8 mouse cellular contexts compared by ENCODE assay signal in the genomic region with DNA sequence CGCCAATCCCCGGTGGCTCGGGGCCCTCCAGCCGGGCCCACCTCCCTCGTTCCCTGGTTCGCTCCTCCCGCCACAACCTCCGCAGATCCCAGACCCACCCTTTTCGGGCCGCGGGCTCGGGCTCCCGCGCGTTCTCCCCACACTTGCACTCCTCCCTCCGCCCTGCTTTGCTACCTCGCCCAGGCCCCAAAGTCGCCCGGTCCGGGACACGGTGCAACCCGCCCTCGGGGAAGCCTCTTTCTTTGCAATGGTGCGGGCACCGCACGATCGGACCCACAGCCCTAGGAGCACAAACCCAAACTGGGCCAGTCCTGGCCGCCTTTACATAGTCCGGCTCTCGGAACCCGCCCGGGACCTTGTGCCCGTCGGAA. TPM values are rescaled to one million over a fixed set of nuclear protein-coding genes. Genes with fewer than 3 reads are reported as not detected.
DNase-seq lines count a peak whose midpoint lies in the region; ATAC-seq lines count a peak whose summit lies in the region.

No protein-coding gene starts in this region.

- H3K4me2 ChIP-seq in embryonic facial prominence, embryonic 12.5 days (replicated peaks) = peak overlapping the region; percentile 48
- H3K4me2 ChIP-seq in heart, embryonic 13.5 days = peak overlapping the region; percentile 71
- H3K4me2 ChIP-seq in midbrain, embryonic 12.5 days (replicated peaks) = peak overlapping the region; percentile 53
- peak overlapping the region; percentile 56 for H3K4me2 ChIP-seq in stomach, embryonic 16.5 days (ENCODE audit: low read depth, low read length)

- H3K27me3 ChIP-seq in embryonic facial prominence, embryonic 12.5 days = peaks cover 3% of the 10 kb centered on the region; the same call in 1 of the 2 replicates
- peaks cover 29% of the 10 kb centered on the region for H3K27me3 ChIP-seq in heart, embryonic 13.5 days (replicated peaks)
- 0 out of 2 replicates have a peak, but pooled peaks cover 15% of the 10 kb centered on the region for H3K27me3 ChIP-seq in midbrain, embryonic 12.5 days
- H3K27me3 ChIP-seq in stomach, embryonic 16.5 days (ENCODE audit: control insufficient read depth, insufficient read depth, low read length) = no peaks in the 10 kb centered on the region

- H3K4me3 ChIP-seq in embryonic facial prominence, embryonic 12.5 days = peak overlapping the region; percentile 40
- peak overlapping the region; percentile 60 for H3K4me3 ChIP-seq in heart, embryonic 13.5 days
- peak overlapping the region; percentile 46 for H3K4me3 ChIP-seq in midbrain, embryonic 12.5 days
- H3K4me3 ChIP-seq in stomach, embryonic 16.5 days (replicated peaks; ENCODE audit: low read length) = peak overlapping the region; percentile 53

- DNase-seq in adrenal gland, adult 18-20 months (ENCODE audit: low spot score in 2 of 2) = peak; percentile 45 to 52
- no peak for DNase-seq in adrenal gland, postnatal 25 days
- DNase-seq in 3T3-L1 (ENCODE audit: low read depth, low spot score) = peak; percentile 4
- DNase-seq in layer of hippocampus, adult 9-11 months = peak; percentile 38

- H3K27ac ChIP-seq in embryonic facial prominence, embryonic 12.5 days = peak overlapping the region; percentile 72; the same call in 1 of the 2 replicates
- peak overlapping the region; percentile 45 for H3K27ac ChIP-seq in heart, embryonic 13.5 days (replicated peaks)
- peak overlapping the region; percentile 93; the same call in 1 of the 2 replicates for H3K27ac ChIP-seq in midbrain, embryonic 12.5 days (replicated peaks)
- H3K27ac ChIP-seq in stomach, embryonic 16.5 days (ENCODE audit: low read length) = peak overlapping the region; percentile 76

- 0 out of 2 replicates have a peak overlapping the region, but pooled peaks have one; percentile 40 for H3K9ac ChIP-seq in embryonic facial prominence, embryonic 12.5 days
- H3K9ac ChIP-seq in heart, embryonic 13.5 days = peak overlapping the region; percentile 77
- H3K9ac ChIP-seq in midbrain, embryonic 12.5 days (replicated peaks) = peak overlapping the region; percentile 51; the same call in 1 of the 2 replicates
- peak overlapping the region; percentile 77 for H3K9ac ChIP-seq in stomach, embryonic 16.5 days (ENCODE audit: low read length)

- H3K9me3 ChIP-seq in embryonic facial prominence, embryonic 12.5 days = no peaks in the 10 kb centered on the region
- H3K9me3 ChIP-seq in heart, embryonic 13.5 days = no peaks in the 10 kb centered on the region
- no peaks in the 10 kb centered on the region for H3K9me3 ChIP-seq in midbrain, embryonic 12.5 days
- no peaks in the 10 kb centered on the region for H3K9me3 ChIP-seq in stomach, embryonic 16.5 days (replicated peaks; ENCODE audit: control insufficient read depth, low read length)

- peak; percentile 52 for ATAC-seq in embryonic facial prominence, embryonic 12.5 days (ENCODE audit: insufficient number of reproducible peaks, insufficient read depth, low FRiP score, low TSS enrichment)
- ATAC-seq in heart, embryonic 13.5 days (ENCODE audit: extremely low read depth, insufficient number of reproducible peaks, low FRiP score, low TSS enrichment) = no peak; the same call in 1 of the 2 replicates
- peak; percentile 66 for ATAC-seq in midbrain, embryonic 12.5 days (ENCODE audit: low FRiP score, low read depth)
- ATAC-seq in stomach, embryonic 16.5 days (ENCODE audit: insufficient read depth, low FRiP score) = no peak; the same call in 1 of the 2 replicates

- H3K4me1 ChIP-seq in embryonic facial prominence, embryonic 12.5 days = no peaks in the 10 kb centered on the region
- no peaks in the 10 kb centered on the region for H3K4me1 ChIP-seq in heart, embryonic 13.5 days
- no peaks in the 10 kb centered on the region for H3K4me1 ChIP-seq in midbrain, embryonic 12.5 days
- H3K4me1 ChIP-seq in stomach, embryonic 16.5 days (ENCODE audit: control insufficient read depth, insufficient read depth, low read length) = peaks cover 3% of the 10 kb centered on the region; the same call in 1 of the 2 replicates

- no peaks in the 10 kb centered on the region for H3K36me3 ChIP-seq in embryonic facial prominence, embryonic 12.5 days
- peaks cover 14% of the 10 kb centered on the region for H3K36me3 ChIP-seq in heart, embryonic 13.5 days
- peaks cover under 1% of the 10 kb centered on the region; the same call in 1 of the 2 replicates for H3K36me3 ChIP-seq in midbrain, embryonic 12.5 days
- H3K36me3 ChIP-seq in stomach, embryonic 16.5 days (ENCODE audit: control insufficient read depth, insufficient read depth, low read length) = no peaks in the 10 kb centered on the region

- WGBS in embryonic facial prominence, embryonic 12.5 days = 23% methylated on average over 18 of the region's 34 CpGs
- WGBS in heart, embryonic 13.5 days = 8% methylated on average over 22 of the region's 34 CpGs
- 36% methylated on average over 19 of the region's 34 CpGs for WGBS in midbrain, embryonic 12.5 days
- 13% methylated on average over 28 of the region's 34 CpGs for WGBS in stomach, embryonic 16.5 days

RNA-seq across cellular contexts. Expression of gene Utp14a, which starts 29.0 kb away (rescaled TPM):
- 10 to 100 TPM; 17.6 to 18.3 TPM for total RNA-seq in adrenal gland, adult 18-20 months (2021)
- total RNA-seq in adrenal gland, postnatal 25 days (2021) = 15.8 and 18.5 TPM in 2 replicates
- 20.2 and 22.7 TPM in 2 replicates for polyA plus RNA-seq in embryonic facial prominence, embryonic 12.5 days (2016; fragmentation: Nextera tagmentation; extraction: Ambion mirVana)
- 9.7 and 9.8 TPM in 2 replicates for polyA plus RNA-seq in heart, embryonic 13.5 days (2015; fragmentation: Nextera tagmentation; extraction: Ambion mirVana)
- 18.4 and 22.9 TPM in 2 replicates for polyA plus RNA-seq in midbrain, embryonic 12.5 days (2016; fragmentation: Nextera tagmentation; extraction: Ambion mirVana)
- polyA plus RNA-seq in stomach, embryonic 16.5 days (2015; fragmentation: Nextera tagmentation; extraction: Ambion mirVana) = 15.2 and 17.0 TPM in 2 replicates

RNA-seq across cellular contexts. Expression of gene Bcorl1, which starts 55.5 kb away (rescaled TPM):
- total RNA-seq in adrenal gland, adult 18-20 months (2021) = 1 to 10 TPM; 8.0 to 9.1 TPM
- 14.1 and 16.9 TPM in 2 replicates for total RNA-seq in adrenal gland, postnatal 25 days (2021)
- polyA plus RNA-seq in embryonic facial prominence, embryonic 12.5 days (2016; fragmentation: Nextera tagmentation; extraction: Ambion mirVana) = 5.9 and 6.9 TPM in 2 replicates
- polyA plus RNA-seq in heart, embryonic 13.5 days (2015; fragmentation: Nextera tagmentation; extraction: Ambion mirVana) = 3.8 and 4.1 TPM in 2 replicates
- polyA plus RNA-seq in midbrain, embryonic 12.5 days (2016; fragmentation: Nextera tagmentation; extraction: Ambion mirVana) = 6.7 and 8.3 TPM in 2 replicates
- polyA plus RNA-seq in stomach, embryonic 16.5 days (2015; fragmentation: Nextera tagmentation; extraction: Ambion mirVana) = 5.2 TPM in 2 replicates

Comparison
In these comparisons a context has a peak if more than half of its experiments do, and no peak if none do; other contexts are left out.
1. ATAC-seq: peak in embryonic facial prominence, embryonic 12.5 days (single experiment) and midbrain, embryonic 12.5 days (single experiment); none in heart, embryonic 13.5 days (single experiment) and stomach, embryonic 16.5 days (single experiment).
2. Peak in every context shown above with its lines, with median percentiles within 50 percentile points of each other: H3K27ac ChIP-seq, H3K4me2 ChIP-seq, H3K4me3 ChIP-seq and H3K9ac ChIP-seq.